Mouse (Mus musculus) thymus, adult 2 months (tissue): ENCODE measurements at regions not wholly inside any gene's neighbourhood (a gene's known extent, or its start where the extent isn't known, plus 50 kb on each side); places are given as distances from the start of the nearest gene placed in this dataset.

Experiments used
- DNase-seq: peaks from one replicate; pipeline ENCODE4 v3.0.0; 2021
- H3K27ac ChIP-seq: fragments of 200-500 bp; 2 replicates; pipeline ENCODE4 v1.5.1; 2012; ENCODE audit warnings: low read length, control low read depth; ENCODE audit not compliant: control insufficient read depth, insufficient read depth
- H3K27me3 ChIP-seq: fragments of 200-500 bp; 2 replicates; pipeline ENCODE4 v1.6.1; 2012; ENCODE audit warnings: mild to moderate bottlenecking, low read length, moderate library complexity, mixed read lengths; ENCODE audit not compliant: control insufficient read depth, insufficient read depth
- H3K36me3 ChIP-seq: fragments of 200-500 bp; 2 replicates; pipeline ENCODE4 v1.6.1; 2012; ENCODE audit warnings: mild to moderate bottlenecking, low read length, moderate library complexity; ENCODE audit not compliant: control insufficient read depth, insufficient read depth
- H3K4me1 ChIP-seq: fragments of 200-500 bp; replicated peaks from 2 replicates; pipeline ENCODE4 v1.6.1; 2012; ENCODE audit warnings: low read length; ENCODE audit not compliant: control insufficient read depth, insufficient read depth
- H3K4me3 ChIP-seq: fragments of 200-500 bp; 2 replicates; pipeline ENCODE4 v1.5.1; 2012; ENCODE audit warnings: mild to moderate bottlenecking, low read length, control low read depth, moderate library complexity; ENCODE audit not compliant: control insufficient read depth, insufficient read depth
- CTCF ChIP-seq: fragments of 200-500 bp; IDR thresholded peaks from 2 replicates; pipeline ENCODE4 v1.5.1; 2012; ENCODE audit warnings: mild to moderate bottlenecking, control low read depth, low read length, moderate library complexity, borderline replicate concordance; ENCODE audit not compliant: control insufficient read depth, poor library complexity, insufficient read depth; ENCODE audit errors: extremely low read depth
- POLR2A ChIP-seq: fragments of 200-500 bp; IDR thresholded peaks from 2 replicates; pipeline ENCODE4 v1.6.1; 2012; ENCODE audit warnings: mild to moderate bottlenecking, low read length, control low read depth, moderate library complexity; ENCODE audit not compliant: control insufficient read depth, poor library complexity, insufficient read depth; ENCODE audit errors: extremely low read depth
- WGBS: fragments of 180-500 bp; shearing (Covaris S2); methylation state at CpG from one replicate; pipeline ENCODE4 v1.1.7; 2018; 5-methylcytosine and 5-hydroxymethylcytosine counted together

GRCm38 (mm10) chr12:52368034-52368433 lies 135.7 kb upstream of the Arhgap5 start:
- TF ChIP-seq CTCF: no peak
- no peak for TF ChIP-seq POLR2A
- no peak for DNase-seq
- Histone ChIP-seq H3K4me1 (no peaks in the 10 kb centered on the region), H3K27me3 (no peaks in the 10 kb centered on the region), H3K27ac (no peak overlapping the region), H3K36me3 (no peaks in the 10 kb centered on the region), H3K4me3 (no peak overlapping the region)
- 96% methylated on average over 6 of the region's 6 CpGs for WGBS

GRCm38 (mm10) chr12:52368466-52368865 lies 135.3 kb upstream of the Arhgap5 start:
- no peaks in the 10 kb centered on the region for H3K4me1 ChIP-seq
- no peak overlapping the region for H3K4me3 ChIP-seq
- no peaks in the 10 kb centered on the region for H3K27me3 ChIP-seq
- WGBS: 96% methylated on average over 4 of the region's 4 CpGs
- H3K27ac ChIP-seq: no peak overlapping the region
- TF ChIP-seq POLR2A (no peak), CTCF (no peak)
- no peak for DNase-seq
- H3K36me3 ChIP-seq: no peaks in the 10 kb centered on the region

- TF ChIP-seq POLR2A (no peak), CTCF (no peak)
- H3K27me3 ChIP-seq: no peaks in the 10 kb centered on the region
- H3K36me3 ChIP-seq: no peaks in the 10 kb centered on the region
- H3K4me1 ChIP-seq: no peaks in the 10 kb centered on the region
- WGBS: 93% methylated on average over 12 of the region's 12 CpGs
- no peak for DNase-seq
- no peak overlapping the region for H3K27ac ChIP-seq
- H3K4me3 ChIP-seq: no peak overlapping the region
Observed at GRCm38 (mm10) chr12:52370153-52370710, 133.5 kb upstream of the Arhgap5 start.

- H3K36me3 ChIP-seq: no peaks in the 10 kb centered on the region
- no peak overlapping the region for H3K4me3 ChIP-seq
- no peak for TF ChIP-seq CTCF
- TF ChIP-seq POLR2A: no peak
- H3K27me3 ChIP-seq: no peaks in the 10 kb centered on the region
- no peak for DNase-seq
- WGBS: 94% methylated on average over 4 of the region's 4 CpGs
- no peaks in the 10 kb centered on the region for H3K4me1 ChIP-seq
- H3K27ac ChIP-seq: no peak overlapping the region
Observed at GRCm38 (mm10) chr12:52375116-52375515, 128.7 kb upstream of the Arhgap5 start.

GRCm38 (mm10) chr12:52376692-52377462 lies 126.9 kb upstream of the Arhgap5 start:
- Histone ChIP-seq H3K36me3 (no peaks in the 10 kb centered on the region), H3K27ac (no peak overlapping the region), H3K4me3 (no peak overlapping the region), H3K4me1 (no peaks in the 10 kb centered on the region), H3K27me3 (no peaks in the 10 kb centered on the region)
- TF ChIP-seq POLR2A (no peak), CTCF (no peak)
- 94% methylated on average over 10 of the region's 10 CpGs for WGBS
- no peak for DNase-seq

GRCm38 (mm10) chr12:52377463-52377848 lies 126.3 kb upstream of the Arhgap5 start:
- DNase-seq: no peak
- TF ChIP-seq CTCF (no peak), POLR2A (no peak)
- no peaks in the 10 kb centered on the region for H3K27me3 ChIP-seq
- WGBS: 95% methylated on average over 2 of the region's 2 CpGs
- no peaks in the 10 kb centered on the region for H3K4me1 ChIP-seq
- H3K4me3 ChIP-seq: no peak overlapping the region
- H3K36me3 ChIP-seq: no peaks in the 10 kb centered on the region
- no peak overlapping the region for H3K27ac ChIP-seq
